Mouse (Mus musculus): ENCODE measurements around the gene Eif2b5.

GRCm38 (mm10) chr16:20485061-20485460 is 13.6 kb upstream of the Eif2b5 start:
- TF ChIP-seq POLR2A (IDR thresholded peaks at IDR 0.05; ENCODE audit: borderline replicate concordance, control insufficient read depth, low read depth, low read length) (no peak), CTCF (IDR thresholded peaks at IDR 0.05; ENCODE audit: control insufficient read depth, insufficient read depth, low read length) (no peak)
